Mouse (Mus musculus): ENCODE results near the gene Daglb.
"Not testable (repeated sequence)": the region's sequence is repeated elsewhere in the genome, so short reads cannot be mapped to it uniquely, and the experiment has no call there.

Gene Daglb

DNA sequence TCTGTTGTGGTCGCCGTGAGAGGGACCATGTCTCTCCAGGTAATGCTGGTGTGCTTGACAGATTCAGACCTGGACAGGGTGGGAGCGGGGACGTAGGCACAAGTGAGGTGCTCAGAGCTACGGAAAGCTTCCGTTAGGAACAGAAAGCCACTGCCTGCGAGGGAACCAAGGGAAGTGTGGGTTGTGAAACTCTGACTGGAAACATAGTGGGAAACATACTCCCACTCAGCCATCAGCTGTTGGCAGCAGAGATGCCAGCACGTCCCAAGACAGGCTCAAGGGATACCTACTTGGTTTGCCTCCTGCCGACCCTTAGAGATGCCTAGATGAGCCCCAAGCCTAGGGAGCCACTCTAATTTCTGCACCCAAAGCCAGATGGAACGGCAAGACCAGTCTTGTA, 22.8 kb downstream of the Daglb start:
- DNase-seq (ENCODE audit: low read depth, low spot score), result no peak

DNA sequence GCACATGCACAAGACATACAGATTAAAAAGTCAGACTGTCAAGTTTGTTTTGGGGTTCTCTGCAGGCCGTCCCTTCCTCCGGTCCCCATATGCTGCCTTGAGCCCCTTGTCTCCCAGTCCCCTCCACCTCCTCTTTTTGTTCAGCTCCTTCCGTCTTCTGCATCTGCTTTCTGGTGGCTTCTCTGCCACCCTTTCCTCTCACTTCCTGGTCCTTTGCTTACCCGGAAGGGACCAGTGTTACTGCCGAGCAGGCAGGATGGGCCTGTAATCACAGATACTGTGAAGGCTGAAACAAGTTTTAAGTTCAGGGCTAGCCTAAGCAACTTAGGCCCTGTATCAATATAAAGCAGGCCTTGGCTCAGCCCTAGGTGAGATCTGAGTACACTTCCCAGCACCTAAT, 23.6 kb downstream of the Daglb start:
- DNase-seq (ENCODE audit: low read depth, low spot score), result no peak

DNA sequence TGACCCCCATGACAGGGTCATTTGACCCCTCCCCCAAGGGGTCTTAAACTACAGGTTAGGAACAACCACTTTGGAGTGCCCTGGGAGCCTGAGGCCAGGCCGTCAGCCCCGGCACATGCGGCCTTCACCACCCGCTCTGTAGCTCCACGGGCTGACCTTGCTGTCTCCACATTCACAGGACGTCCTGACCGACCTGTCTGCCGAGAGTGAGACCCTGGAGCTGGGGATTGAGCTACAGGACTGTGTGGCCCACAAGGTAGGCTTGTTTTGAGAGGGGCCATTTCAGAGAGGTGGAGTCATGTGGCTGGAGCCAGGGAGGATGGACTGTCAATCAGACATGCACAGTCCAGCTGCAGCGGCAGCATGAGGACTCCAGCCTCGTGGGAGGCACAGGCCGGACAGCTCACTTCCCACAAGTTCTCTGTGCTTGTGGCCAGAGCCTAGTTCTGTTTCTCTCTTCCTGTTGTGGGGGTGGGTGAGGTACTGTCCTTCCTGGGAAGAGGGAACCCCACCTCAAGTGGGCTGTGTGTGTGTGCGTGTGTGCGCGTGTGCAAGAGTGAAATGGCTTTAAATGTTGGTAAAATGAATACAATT, 25.5 kb downstream of the Daglb start:
- no peak for DNase-seq (ENCODE audit: low read depth, low spot score)

DNA sequence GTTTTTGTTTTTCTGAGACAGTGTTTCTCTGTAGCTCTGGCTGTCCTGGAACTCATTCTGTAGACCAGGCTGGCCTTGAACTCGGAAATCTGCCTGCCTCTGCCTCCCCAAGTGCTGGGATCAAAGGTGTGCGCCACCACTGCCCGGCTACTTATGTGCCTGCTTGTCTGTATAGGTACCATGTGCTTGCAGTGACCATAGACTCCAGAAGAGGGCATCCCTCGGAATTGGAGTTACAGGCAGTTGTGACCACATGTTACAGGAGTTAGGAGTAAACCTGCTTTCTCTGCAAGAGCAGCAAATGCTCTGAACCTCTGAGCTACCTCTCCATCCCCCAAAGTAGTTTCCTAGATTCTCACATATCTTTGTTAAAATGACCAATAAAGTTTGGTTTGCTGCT, 27.4 kb downstream of the Daglb start:
- no peak for DNase-seq (ENCODE audit: low read depth, low spot score)

DNA sequence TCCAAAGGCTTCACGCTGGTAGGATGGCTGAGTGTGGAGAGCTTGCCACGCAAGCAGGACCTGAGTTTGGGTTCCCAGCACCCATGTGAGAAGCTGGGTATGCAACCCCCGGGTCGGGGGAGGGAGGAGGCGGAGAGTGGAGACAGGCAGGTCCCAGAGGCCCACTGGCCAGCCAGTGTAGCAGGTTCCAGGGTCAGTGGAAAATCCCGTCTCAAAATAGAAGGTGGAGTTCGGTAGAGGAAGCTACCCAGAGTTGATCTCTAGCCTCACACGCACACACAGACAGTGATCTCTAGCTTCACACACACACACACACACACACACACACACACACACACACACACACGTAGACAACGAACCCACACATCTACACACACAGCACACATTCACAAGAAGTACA, 28.8 kb downstream of the Daglb start:
- DNase-seq (ENCODE audit: low read depth, low spot score), result no peak

GRCm38 (mm10) chr5:143495708-143496107, 31.3 kb downstream of the Daglb start:
- DNase-seq (ENCODE audit: low read depth, low spot score), result no peak

DNA sequence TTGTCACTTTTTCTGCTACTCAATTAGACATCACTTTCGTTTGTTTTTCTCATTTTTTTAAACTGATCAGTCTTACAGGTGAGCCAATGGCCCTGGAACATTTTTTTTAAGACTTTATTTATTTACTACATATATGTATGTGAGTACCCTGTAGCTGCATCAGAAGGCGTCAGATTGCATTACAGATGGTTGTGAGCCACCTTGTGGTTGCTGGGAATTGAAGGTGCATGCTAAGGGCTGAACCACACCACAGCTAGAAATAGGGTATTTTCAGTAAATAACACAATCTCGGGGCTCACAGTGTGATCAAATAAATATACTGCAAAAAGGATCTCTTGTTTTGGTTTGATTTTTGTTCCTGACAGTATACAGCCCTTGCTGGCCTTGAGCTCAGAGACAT, 33.1 kb downstream of the Daglb start:
- DNase-seq (ENCODE audit: low read depth, low spot score), result no peak

DNA sequence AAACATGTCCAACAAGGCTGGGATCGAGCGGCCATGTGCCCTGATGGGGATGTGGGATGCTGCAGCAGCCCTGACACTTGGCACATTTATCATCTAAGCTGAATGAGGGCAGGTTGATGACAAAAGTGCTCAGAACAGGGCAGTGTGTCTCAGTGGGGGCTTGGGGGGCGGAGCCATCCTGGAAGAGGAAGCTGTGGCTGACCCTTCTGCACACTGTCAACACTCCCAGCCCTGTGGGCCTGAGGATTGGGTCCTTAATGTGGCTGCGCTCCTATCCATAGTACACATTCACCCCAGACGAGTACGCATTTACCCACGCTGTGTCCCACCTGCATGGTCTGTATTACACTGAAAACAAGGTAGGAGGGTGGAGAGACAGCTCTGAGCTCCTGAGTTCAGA, 34.8 kb downstream of the Daglb start:
- DNase-seq (ENCODE audit: low read depth, low spot score), result no peak

- no peak for DNase-seq (ENCODE audit: low read depth, low spot score)
Observed at GRCm38 (mm10) chr5:143499686-143500085, 35.3 kb downstream of the Daglb start.

DNA sequence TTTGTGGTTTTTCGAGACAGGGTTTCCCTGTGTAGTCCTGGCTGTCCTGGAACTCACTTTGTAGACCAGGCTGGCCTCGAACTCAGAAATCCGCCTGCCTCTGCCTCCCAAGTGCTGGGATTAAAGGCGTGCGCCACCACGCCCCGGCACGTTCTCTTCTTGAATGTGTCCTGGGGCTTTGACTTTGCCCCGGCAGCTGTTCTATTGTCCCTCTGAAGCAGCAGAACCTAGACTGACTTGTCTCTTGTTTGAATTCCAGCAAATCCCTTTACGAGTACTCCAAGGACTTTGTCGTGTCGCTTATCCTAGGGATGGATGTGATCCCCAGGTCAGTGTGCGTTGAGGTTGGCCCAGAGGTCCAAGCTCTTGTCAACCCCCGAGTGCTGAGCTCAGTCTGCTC, 36.3 kb downstream of the Daglb start:
- not testable (repeated sequence) for DNase-seq (ENCODE audit: low read depth, low spot score)

- no peak for DNase-seq (ENCODE audit: low read depth, low spot score)
Observed at GRCm38 (mm10) chr5:143501140-143501539, 36.8 kb downstream of the Daglb start.

GRCm38 (mm10) chr5:143501649-143502048, 37.3 kb downstream of the Daglb start:
- DNase-seq (ENCODE audit: low read depth, low spot score), result no peak

DNA sequence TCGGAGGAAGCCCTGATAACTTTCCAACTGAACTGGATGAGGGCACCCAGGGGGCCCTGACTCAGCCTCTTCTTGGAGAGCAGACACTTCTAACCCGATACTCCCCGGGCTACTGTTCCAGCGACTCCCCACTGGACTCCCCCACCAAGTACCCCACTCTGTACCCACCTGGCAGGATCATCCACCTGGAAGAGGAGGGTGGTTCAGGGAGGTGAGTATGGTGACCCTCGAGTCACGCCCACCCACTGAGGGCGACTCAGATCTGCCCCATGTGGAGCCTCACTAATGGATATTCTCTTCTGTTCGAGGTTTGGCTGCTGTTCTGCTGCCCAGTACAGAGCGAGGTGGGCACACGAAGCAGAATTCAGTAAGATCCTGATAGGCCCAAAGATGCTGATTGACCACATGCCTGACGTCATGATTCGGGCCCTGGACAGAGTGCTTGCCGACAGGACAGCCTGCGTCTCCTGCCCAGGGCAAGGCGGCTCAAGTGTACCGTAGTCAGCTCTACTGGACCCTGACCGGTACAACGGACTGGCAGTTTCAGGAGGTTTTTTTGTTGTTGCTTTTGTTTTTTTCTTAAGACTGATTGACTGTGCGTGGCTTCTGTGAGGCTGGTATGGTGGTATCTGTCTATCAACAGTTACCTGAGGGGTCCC, 38.6 kb downstream of the Daglb start:
- no peak for DNase-seq (ENCODE audit: low read depth, low spot score)

DNA sequence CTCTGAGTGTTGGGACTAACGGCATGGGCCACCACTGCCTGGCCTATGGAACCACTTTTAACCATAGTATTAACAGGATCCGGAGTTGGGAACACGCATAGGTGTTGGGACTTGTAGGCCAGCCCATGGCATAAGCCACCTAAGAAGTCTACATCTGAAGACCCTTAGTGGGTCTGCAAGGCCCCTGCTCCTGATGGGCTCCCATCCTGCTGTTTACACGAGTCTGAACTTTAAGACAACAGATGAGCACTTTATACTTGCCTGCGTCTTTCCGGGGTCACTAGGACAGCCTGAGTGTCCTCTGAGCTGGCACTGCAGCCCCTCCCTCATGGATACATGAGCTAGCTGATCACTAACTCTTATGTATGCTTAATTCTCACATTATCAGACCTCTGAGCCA, 39.4 kb downstream of the Daglb start:
- DNase-seq (ENCODE audit: low read depth, low spot score), result no peak

DNA sequence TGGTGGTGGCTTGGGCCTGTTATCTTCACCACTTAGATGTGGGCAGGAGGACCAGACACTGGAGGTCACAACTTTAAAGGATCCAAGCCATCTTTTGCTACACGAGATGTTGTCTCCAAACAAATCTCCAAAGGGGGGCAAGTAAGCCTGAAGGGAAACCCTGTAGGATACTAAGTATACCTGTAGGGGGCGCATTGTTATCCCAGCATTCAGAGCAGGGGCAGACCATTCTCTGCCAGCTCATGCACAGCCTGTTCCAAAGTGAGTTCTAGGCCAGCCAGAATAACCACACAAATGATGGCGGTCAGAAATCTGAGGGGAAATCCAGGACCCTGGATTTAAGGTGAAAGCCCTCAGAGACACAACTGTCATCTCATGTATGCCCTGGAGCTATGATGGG, 40.1 kb downstream of the Daglb start:
- DNase-seq (ENCODE audit: low read depth, low spot score), result peak; percentile 32

- no peak for DNase-seq (ENCODE audit: low read depth, low spot score)
Observed at GRCm38 (mm10) chr5:143505056-143505455, 40.7 kb downstream of the Daglb start.

- no peak for DNase-seq (ENCODE audit: low read depth, low spot score)
Observed at GRCm38 (mm10) chr5:143505545-143505944, 41.2 kb downstream of the Daglb start.

DNA sequence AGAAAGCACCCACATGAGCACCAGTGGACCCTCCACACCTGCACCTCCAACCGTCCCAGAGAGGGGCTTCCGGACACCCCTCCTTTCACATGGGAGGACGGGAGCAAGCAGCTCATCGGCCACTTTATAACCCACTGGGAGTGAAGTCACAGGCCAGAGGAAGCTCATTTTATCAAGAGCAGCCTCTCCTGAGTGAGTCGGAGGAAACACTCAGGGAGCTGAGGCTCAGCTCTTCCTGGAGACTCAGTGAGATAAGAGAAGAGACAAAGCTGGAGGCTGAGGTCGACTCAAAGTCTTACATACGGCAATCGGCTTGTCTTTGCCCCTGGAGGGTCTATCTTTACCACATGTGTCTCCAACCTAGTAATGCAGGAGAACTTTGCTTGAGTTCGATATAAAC, 44.9 kb downstream of the Daglb start:
- DNase-seq (ENCODE audit: low read depth, low spot score), result no peak

DNA sequence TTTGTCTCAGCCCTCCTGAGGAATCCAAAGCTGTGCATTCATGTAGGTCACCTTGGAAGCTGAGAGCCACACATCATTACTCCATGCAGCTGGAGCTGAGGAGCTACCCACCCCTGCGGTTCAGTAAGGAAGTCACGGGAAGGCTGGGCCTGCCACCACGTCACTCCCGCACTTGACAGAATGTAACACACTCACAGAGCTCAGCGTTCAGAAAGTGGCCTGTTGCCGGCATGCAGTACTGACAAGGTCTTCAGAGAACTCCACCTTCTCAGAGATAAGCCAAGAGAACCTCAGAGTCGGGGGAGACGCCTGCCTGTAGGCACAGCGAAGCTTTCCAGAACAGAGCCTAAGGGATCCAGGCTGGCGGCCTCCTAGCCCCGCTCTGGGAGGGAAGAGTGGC, 45.4 kb downstream of the Daglb start:
- DNase-seq (ENCODE audit: low read depth, low spot score), result no peak

GRCm38 (mm10) chr5:143511577-143511976, 47.2 kb downstream of the Daglb start:
- DNase-seq (ENCODE audit: low read depth, low spot score), result no peak

- DNase-seq (ENCODE audit: low read depth, low spot score), result no peak
Observed at GRCm38 (mm10) chr5:143512305-143512704, 47.9 kb downstream of the Daglb start.

- DNase-seq (ENCODE audit: low read depth, low spot score), result no peak
Observed at GRCm38 (mm10) chr5:143514878-143515277, 50.5 kb downstream of the Daglb start.

DNA sequence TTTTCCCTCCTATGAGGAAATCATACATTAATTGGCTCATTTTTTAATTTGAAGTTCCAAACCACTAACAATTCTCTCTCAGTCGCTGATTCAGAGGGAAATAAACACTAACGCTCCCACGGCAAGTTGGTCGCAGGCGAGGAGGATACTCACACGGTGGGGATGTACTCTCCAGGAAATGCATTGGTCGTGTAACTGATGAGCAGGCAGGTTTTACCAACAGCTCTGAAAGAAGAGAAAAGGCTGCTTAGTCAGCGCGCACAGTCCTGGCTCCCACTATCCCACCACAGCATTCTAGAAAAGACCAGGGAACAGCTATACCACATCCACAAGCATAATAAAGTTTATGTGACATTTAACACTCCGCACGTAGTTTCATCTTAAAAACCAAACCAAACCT, 52.6 kb downstream of the Daglb start:
- DNase-seq (ENCODE audit: low read depth, low spot score), result no peak

DNA sequence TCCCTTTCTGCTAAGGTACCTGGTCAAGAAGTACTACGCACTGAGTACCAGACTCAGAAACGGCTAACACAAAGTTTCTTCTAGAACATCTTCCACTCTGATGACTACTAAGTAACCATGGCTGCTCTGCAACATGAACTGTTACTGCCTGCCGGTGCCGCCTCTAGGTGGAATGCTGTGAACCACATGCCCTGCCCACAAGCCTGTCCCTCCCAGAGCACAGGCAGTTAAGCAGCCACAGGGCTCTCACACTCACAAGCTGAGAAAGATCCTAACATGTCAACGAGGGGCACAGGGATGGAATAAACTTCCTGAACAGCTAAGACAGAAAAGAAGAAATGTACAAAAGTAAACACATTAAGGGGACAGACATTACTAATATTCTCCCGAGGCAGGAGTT, 53.1 kb downstream of the Daglb start:
- no peak for DNase-seq (ENCODE audit: low read depth, low spot score)
